Mouse (Mus musculus) skeletal muscle tissue, adult 2 months (tissue): Measurements from ENCODE around the gene Gm14288.
"Not testable (repeated sequence)": the region's sequence is repeated elsewhere in the genome, so short reads cannot be mapped to it uniquely, and the experiment has no call there.

Source experiments
- DNase-seq: peaks from one replicate; pipeline ENCODE4 v3.0.0-alpha.2; 2012; ENCODE audit warnings: low read depth, low spot score

Gm14288 gene

GRCm38 (mm10) chr2:175800993-175801392 is at the start of gene Gm14288:
Gene Gm14288 (minus strand): TSS chr2:175801093.
- not testable (repeated sequence) for DNase-seq

GRCm38 (mm10) chr2:175741237-175741636 is 59.7 kb downstream of the Gm14288 start, which contains the start of gene Gm2007:
Gene Gm2007 (plus strand): TSS chr2:175741537.
- not testable (repeated sequence) for DNase-seq
